Mouse (Mus musculus) spleen, adult 2 months (tissue): ENCODE measurements at regions not wholly inside any gene's neighbourhood (a gene's known extent, or its start where the extent isn't known, plus 50 kb on each side); places are given as distances from the start of the nearest gene placed in this dataset.

Experiments used
- CTCF ChIP-seq: fragments of 200-500 bp; IDR thresholded peaks from 2 replicates; pipeline ENCODE4 v1.5.1; 2011; ENCODE audit warnings: mild to moderate bottlenecking, inconsistent platforms; ENCODE audit not compliant: insufficient read depth, insufficient read length, insufficient replicate concordance; ENCODE audit errors: extremely low read depth
- POLR2A ChIP-seq: fragments of 200-500 bp; IDR thresholded peaks from 2 replicates; pipeline ENCODE4 v1.6.1; 2011; ENCODE audit warnings: low read depth, low read length, inconsistent platforms

DNA sequence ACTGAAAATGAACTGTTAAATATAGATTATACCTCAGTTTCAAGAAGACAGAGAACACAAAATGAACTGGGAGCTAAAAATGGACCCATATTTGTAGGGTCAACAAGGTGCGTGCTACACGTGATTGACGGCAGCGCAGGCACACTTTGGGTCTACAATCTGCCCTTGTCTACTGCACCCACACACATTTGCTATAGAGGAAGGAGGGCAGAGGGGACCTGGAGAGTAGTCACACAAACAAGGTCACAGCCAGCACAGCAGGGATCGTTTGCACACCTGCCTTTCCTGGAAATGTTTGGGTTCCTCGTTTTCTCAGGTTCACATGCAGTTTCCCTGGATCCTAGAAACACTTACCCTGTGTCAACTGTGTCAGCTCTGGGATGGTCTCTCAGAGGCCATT lies 63.3 kb upstream of the Cnksr3 start:
- no peak for TF ChIP-seq CTCF
- TF ChIP-seq POLR2A = no peak
